Mouse (Mus musculus) ES-E14 (cell line): ENCODE measurements around the gene Leng1.

Experiments used
- CHD2 ChIP-seq: IDR thresholded peaks from 2 replicates; pipeline ENCODE4 v1.6.1; 2014; ENCODE audit warnings: mild to moderate bottlenecking, low read depth, low read length, inconsistent platforms
- ZC3H11A ChIP-seq: IDR thresholded peaks from 2 replicates; pipeline ENCODE4 v1.6.1; 2012; ENCODE audit warnings: low read depth, mild to moderate bottlenecking, inconsistent platforms, low read length, borderline replicate concordance

- no peak for TF ChIP-seq ZC3H11A
- no peak; the same call in 1 of the 2 replicates for TF ChIP-seq CHD2
Measured at GRCm38 (mm10) chr7:3692382-3692986, 26.8 kb upstream of the Leng1 start, which contains the start of gene Tsen34.
